9 mouse cellular contexts compared by ENCODE assay signal in the genomic region with DNA sequence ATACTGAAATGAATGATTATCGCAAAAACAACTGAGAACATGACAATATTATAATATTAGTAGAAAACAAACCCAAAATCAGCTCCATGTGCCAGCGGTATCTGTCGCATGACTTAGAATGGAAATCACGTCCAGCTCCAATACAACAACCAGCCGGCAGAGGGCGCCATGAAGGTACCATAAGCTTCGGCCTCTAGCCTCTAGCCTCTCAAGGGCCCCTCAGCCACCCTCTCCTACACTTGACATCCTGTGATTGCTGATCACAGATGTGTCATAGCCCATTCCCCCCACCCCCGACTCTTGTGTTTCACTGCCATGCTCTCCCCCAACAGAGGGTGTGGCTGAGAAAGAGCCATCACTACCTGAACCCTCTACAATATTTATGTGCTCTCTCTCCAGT. TPM values are rescaled to one million over a fixed set of nuclear protein-coding genes. Genes with fewer than 3 reads are reported as not detected.
DNase-seq lines count a peak whose midpoint lies in the region; TF ChIP-seq lines count a peak whose summit lies in the region.
"Had no signal": no experiment of that assay in that cellular context is flagged by ENCODE, and none has a peak within 500 bp of the region (broad histone marks: within the 10 kb centered on the region; RNA-seq: fewer than 3 reads in every experiment).

No protein-coding gene starts in this region.

- TF ChIP-seq CTCF in thymus, adult 2 months (IDR thresholded peaks at IDR 0.05; ENCODE audit: borderline replicate concordance, control insufficient read depth, extremely low read depth, insufficient read depth, low read length, poor library complexity) = peak; percentile 74; the same call in 1 of the 2 replicates
- peak; percentile 67 for TF ChIP-seq CTCF in lung, adult 2 months (IDR thresholded peaks at IDR 0.05; ENCODE audit: insufficient read depth, low read length)

- no peak for TF ChIP-seq POLR2A in thymus, adult 2 months (IDR thresholded peaks at IDR 0.05; ENCODE audit: control insufficient read depth, extremely low read depth, insufficient read depth, low read length, poor library complexity)
- no peak for TF ChIP-seq POLR2A in lung, adult 2 months (IDR thresholded peaks at IDR 0.05; ENCODE audit: borderline replicate concordance, extremely low read depth, low read depth, low read length)

- 35% methylated on average over 8 of the region's 8 CpGs for WGBS in thymus, adult 2 months
- WGBS in lung, adult 2 months = 25% methylated on average over 8 of the region's 8 CpGs

- H3K36me3 ChIP-seq in thymus, adult 2 months (ENCODE audit: control insufficient read depth, insufficient read depth, low read length) = no peaks in the 10 kb centered on the region

- no peaks in the 10 kb centered on the region for H3K27me3 ChIP-seq in thymus, adult 2 months (ENCODE audit: control insufficient read depth, insufficient read depth, low read length)

- no peaks in the 10 kb centered on the region for H3K4me1 ChIP-seq in thymus, adult 2 months (replicated peaks; ENCODE audit: control insufficient read depth, insufficient read depth, low read length)
- H3K4me1 ChIP-seq in lung, adult 2 months (ENCODE audit: control insufficient read depth, insufficient read depth, low read length) = no peaks in the 10 kb centered on the region; the same call in 1 of the 2 replicates

- no peak overlapping the region for H3K27ac ChIP-seq in thymus, adult 2 months (ENCODE audit: control insufficient read depth, insufficient read depth, low read length)

- no peak overlapping the region for H3K4me3 ChIP-seq in thymus, adult 2 months (ENCODE audit: control insufficient read depth, insufficient read depth, low read length)
- no peak overlapping the region for H3K4me3 ChIP-seq in lung, adult 2 months (replicated peaks; ENCODE audit: extremely low read depth, low read depth, low read length)

- DNase-seq in heart, adult 18-20 months = peak; percentile 52 to 80
- no peak for DNase-seq in heart, adult 11 months
- peak; percentile 43 for DNase-seq in thymus, adult 2 months
- no peak for DNase-seq in thymus, adult 18-20 months
- DNase-seq in cerebellum, postnatal 4 days (ENCODE audit: low spot score in 2 of 2) = peak; percentile 49 to 59
- DNase-seq in gastrocnemius, postnatal 4 days (ENCODE audit: low spot score in 2 of 2) = peak; percentile 23 to 30
- DNase-seq in lung, adult 2 months = peak; percentile 61
- peak; percentile 85 for DNase-seq in testis, postnatal 10 days (ENCODE audit: low spot score)

RNA-seq across cellular contexts. Expression of a gene that starts 17.5 kb away (rescaled TPM):
- total RNA-seq in heart, adult 18-20 months (2021) = 10 to 100 TPM; 12.1 to 24.4 TPM
- polyA plus RNA-seq in thymus, adult 2 months (2012; rRNA removed) = 1.1 and 2.1 TPM in 2 replicates
- total RNA-seq in gastrocnemius, postnatal 4 days (2021) = 1 to 10 TPM; 1.3 to 2.2 TPM
- 8.5 and 12.1 TPM in 2 replicates for polyA plus RNA-seq in lung, adult 2 months (2012; rRNA removed)

RNA-seq across cellular contexts. Expression of a gene that starts 41.1 kb away (rescaled TPM):
- under 1 TPM; 0.35 to 0.72 TPM for total RNA-seq in heart, adult 18-20 months (2021)
- 0.46 and 0.84 TPM in 2 replicates for polyA plus RNA-seq in thymus, adult 2 months (2012; rRNA removed)
- total RNA-seq in gastrocnemius, postnatal 4 days (2021) = 1 to 10 TPM in 1 of 2 experiments, not detected in 1; 1.0 TPM
- polyA plus RNA-seq in lung, adult 2 months (2012; rRNA removed) = 12.7 and 24.4 TPM in 2 replicates
- polyA plus RNA-seq: stomach, embryonic 14.5 days had no signal

Comparison
In these comparisons a context has a peak if more than half of its experiments do, and no peak if none do; other contexts are left out.
1. DNase-seq: peak in heart, adult 18-20 months (2 of 2), thymus, adult 2 months (single experiment), cerebellum, postnatal 4 days (2 of 2), gastrocnemius, postnatal 4 days (2 of 2), lung, adult 2 months (single experiment) and testis, postnatal 10 days (single experiment); none in heart, adult 11 months (single experiment) and thymus, adult 18-20 months (0 of 2).
2. RNA of a gene that starts 17.5 kb away (total RNA-seq): 12.1 to 24.4 TPM in heart, adult 18-20 months; 1.3 to 2.2 TPM in gastrocnemius, postnatal 4 days; every median in the first group is over 4 times any median in the second.